Mouse (Mus musculus): ENCODE data around the gene Hdac6.
"Not testable (repeated sequence)": the region's sequence is repeated elsewhere in the genome, so short reads cannot be mapped to it uniquely, and the experiment has no call there.

The Hdac6 gene

DNA sequence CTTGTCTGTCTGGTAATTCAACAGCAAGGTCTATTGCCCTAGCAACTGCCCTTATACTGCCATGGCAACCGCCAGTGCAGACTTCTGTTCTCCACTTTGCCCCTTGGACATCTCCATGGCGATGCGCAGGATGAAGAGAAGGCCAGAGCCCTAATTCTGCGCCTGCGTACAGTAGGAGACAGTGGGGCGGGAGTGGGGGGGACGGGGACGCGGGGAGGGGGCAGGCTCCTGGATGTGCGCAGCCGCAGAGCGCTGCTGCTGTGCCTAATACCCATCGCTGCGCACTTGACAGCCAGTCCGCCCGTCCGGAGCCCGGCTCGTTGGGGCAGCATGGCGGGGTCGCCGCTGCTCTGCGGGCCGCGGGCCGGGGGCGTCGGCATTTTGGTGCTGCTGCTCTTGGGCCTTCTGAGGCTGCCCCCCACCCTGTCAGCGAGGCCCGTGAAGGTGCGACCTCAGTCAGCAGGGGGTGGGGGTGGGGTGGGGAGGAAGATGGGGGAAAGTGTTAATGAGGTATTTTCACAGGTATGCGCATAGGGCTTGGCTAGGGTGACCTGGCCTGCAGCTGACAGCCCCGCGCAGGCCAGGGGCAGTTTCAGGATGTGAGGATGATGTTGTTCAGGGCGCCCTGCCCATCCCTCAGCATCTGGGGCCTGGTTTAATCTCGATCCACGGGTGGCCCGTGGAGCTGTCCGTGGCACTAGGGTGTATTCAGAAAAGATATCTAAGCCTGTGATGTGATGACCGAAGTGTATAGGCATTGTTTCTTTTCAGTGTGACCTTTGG, 27.9 kb downstream of the Hdac6 start, which contains the start of gene Pcsk1n:
Gene Pcsk1n (plus strand): TSS at position 222 of the 783 bp plus-strand sequence.
- in situ Hi-C loops (cut with MboI, MseI), result no loop called here

DNA sequence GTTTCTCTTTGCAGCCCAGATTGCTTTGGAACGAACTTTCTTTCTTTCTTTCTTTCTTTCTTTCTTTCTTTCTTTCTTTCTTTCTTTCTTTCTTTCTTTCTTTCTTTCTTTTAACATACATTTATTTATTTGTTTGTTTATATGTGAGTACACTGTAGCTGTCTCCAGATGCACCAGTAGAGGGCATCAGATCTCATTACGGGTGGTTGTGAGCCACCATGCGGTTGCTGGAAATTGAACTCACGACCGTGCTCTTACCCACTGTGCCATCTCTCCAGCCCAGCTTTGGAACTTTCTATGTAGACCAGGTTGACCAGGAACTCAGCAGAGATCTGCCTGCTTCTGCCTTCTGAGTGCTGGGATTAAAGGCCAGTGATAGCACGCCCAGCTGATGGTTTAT, 29.7 kb downstream of the Hdac6 start:
- in situ Hi-C loops (cut with MboI, MseI), result not testable (repeated sequence)

DNA sequence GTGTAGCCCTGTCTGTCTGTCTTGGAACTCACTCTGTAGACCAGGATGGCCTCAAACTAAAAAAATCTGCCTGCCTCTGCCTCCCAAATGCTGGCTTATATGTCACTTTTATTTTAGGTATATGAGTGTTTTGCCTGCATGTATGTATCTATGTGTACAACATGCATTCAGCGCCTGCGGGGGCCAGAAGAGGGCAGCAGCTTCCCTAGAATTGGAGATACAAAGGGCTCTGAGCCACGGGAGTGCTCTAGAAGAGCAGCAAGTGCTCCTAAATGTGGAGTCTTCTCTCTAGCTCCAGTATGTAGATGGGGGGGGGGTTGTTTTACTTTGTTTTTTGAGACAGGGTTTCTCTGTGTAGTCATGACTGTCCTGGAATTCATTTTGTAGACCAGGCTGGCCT, 32.0 kb downstream of the Hdac6 start:
- in situ Hi-C loops (cut with MboI, MseI), result not testable (repeated sequence)

DNA sequence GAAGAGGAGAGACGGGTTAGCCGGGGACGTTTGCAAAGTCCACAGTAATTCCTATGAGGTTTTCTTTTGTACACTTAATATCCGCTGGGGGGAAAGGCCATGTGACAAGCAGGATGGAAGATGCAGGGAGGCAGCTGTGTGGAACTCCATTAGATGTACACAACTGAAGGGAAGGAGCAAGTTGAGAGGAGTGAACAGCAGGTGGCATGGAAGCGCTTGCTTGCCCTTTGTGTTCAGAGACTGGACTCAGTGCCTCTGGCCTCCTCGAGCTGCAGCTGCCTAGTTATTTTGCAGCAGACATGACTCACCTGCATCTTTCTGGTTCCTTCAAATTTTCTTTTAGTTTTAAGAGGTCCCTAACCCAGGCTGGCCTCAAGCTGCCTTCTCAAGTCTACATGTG, 37.2 kb downstream of the Hdac6 start:
- in situ Hi-C loops (cut with MboI, MseI), result loop anchor here (5.0 kb wide), 1 partner anchor 107 kb away; the partner anchor contains the start of gene Glod5 (in 2 of the 2)

DNA sequence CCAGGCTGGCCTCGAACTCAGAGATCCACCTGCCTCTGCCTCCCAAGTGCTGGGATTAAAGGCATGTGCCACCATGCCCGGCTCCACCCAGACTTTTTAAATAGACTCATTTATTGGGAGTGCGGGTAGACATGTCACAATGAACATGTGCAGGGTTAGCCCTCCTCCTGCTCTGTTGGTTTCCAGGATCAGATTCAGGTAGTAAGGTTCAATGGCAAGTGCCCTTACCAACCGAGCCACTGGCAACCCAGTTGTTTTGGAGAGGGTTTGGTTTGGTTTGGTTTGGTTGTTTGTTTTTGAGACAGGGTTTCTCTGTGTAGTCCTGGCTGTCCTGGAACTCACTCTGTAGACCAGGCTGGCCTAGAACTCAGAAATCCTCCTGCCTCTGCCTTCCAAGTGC, 38.4 kb downstream of the Hdac6 start, which contains the start of gene Gm10490:
Gene Gm10490 (plus strand): TSS at position 301 of the 400 bp plus-strand sequence.
- in situ Hi-C loops (cut with MboI, MseI), result not testable (repeated sequence)

DNA sequence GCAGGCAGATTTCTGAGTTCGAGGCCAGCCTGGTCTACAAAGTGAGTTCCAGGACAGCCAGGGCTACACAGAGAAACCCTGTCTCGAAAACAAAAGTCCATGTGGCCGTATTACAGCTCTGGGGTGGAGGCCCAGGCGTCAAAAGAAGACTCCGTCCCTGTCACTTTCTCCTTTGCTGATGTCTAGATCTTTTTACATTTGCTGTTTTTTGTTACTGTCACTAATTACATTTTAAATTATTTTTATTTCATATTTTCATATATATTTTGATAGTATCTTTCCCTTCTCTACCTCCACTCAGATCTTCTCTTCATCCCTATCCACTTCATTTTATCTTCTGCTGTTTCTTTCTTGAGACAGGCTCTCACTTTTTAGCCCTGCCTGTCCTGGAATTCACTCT, 40.0 kb downstream of the Hdac6 start, which contains the start of gene Gm10491:
Gene Gm10491 (minus strand): TSS at position 101 of the 400 bp plus-strand sequence.
- in situ Hi-C loops (cut with MboI, MseI), result no loop called here

DNA sequence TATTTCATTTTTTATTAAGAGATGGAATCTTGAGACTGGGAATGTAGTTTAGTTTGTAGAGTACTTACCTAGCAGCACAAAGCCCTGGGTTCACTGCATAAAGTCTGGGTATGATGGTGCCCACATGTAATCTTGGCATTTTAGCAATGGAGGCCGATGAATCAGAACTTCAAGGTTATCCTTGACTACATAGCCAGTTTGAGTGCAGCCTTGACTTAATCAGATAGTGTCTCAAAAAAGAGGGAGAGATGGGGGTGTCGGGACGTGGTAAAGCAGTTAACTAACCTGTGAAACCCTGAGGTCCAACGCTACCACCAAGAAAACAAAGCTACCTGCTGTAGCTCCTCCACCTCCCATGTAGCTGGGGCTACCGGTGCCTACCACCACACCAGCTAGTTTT, 43.2 kb downstream of the Hdac6 start:
- in situ Hi-C loops (cut with MboI, MseI), result no loop called here

DNA sequence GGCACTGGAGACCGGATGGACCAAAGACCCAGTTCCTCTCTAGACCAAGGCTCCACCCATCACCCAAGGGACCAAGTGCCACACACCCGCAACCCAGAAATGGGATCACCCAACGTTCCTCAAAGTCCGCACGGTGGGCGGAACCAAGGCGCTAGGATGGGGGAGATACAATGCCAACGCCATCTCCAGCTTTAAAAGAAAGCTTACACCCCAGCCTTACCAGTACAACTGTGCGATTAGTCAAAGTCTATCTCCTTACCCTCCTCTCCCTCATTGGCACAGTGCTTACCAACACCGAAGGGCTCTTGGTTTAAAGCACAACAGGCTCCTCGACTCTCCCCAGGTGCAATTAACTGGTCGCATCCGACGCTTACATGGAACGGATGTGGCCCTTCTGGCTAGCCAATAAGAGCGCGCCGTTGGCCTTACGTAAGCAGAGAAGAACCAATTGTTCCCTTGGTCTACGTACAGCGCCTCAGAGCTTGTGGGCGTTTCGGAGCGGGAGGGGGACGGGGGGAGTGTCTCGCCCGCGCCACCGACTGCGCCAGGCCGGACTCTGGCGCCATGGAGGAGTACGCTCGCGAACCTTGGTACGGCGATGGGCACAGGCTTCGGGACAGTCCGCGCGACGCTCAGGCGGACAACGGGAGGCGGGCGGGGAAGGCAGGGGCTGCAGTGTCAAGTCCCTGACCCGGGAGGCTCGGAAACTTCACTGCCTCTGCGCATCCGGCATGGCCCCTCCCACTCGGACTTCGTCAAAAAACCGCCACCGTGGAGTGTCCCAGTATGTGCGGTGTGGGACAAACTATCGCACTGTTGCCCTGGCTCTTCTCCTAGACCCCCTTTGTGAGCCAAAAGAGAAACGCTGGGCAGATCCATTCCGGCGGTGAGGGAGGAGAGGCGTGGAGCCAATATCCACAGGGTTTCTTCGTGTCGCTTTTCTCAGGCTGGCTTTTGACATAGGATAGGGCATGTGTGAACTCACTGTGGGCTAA, 48.5 kb downstream of the Hdac6 start, which contains the start of the genes Pqbp1 and Timm17b:
Gene Pqbp1 (minus strand): TSS at position 390 of the 995 bp plus-strand sequence.
Gene Timm17b (plus strand): TSS at position 478 of the 995 bp plus-strand sequence.
- in situ Hi-C loops (cut with MboI, MseI), result no loop called here

DNA sequence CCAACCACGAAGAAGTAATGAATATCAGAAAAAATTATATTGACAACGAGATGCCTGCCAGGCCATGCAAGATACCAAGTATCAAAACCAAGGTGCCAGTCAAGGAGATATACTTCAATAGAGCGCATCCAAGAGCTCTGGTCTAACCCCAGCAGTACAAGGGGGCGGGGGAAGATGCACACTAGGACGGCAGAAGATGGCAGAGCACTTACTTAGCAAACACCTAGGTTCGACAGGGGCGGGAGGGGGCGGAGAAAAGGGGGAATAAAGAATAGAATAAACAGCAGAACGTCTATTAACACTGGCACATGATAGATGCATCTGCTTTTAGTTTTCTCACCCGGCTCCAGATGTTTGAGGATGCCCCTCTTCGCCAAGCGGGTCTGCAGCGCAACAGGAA, 49.5 kb downstream of the Hdac6 start:
- in situ Hi-C loops (cut with MboI, MseI), result no loop called here

DNA sequence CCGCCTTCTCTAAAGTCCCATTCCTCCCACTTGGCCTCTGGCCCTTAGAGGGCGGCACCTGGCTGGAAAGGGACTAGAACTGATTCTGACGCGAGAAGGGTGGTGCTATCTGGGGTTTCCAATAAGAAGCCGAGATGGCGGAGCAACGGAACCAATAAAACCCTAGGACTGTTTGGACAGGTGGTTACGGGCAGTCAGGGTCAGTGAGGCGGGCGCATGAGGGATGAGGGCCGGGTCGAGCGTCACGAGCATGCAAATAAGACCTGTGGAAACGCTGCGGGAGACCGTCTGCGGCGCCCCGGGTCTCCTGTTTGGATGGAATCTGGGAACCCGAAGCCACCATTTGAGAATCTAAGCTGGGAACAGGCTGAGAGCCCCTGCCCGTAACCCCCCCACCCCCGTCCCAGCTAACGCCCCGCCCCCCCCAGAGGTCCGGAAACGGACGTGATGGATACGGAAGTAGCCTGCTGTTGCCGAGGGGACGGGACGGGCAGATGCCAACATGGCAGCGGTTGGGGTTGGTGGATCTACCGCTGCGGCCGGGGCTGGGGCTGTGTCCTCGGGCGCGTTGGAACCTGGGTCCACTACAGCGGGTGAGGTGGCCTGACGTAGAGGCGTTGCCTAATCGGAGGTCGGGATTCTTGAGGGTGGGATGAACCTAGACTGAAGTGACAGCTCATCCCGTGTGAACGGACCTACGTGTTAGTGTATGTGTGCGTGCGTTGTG, 63.7 kb downstream of the Hdac6 start, which contains the start of gene Slc35a2:
Gene Slc35a2 (plus strand): TSS at position 188 of the 727 bp plus-strand sequence.
- in situ Hi-C loops (cut with MboI, MseI), result no loop called here
